Mouse (Mus musculus) midbrain, embryonic 13.5 days (tissue): ENCODE results near the gene Rack1. TPM values are rescaled to one million over a fixed set of nuclear protein-coding genes. Genes with fewer than 3 reads are reported as not detected.
A peak's percentile ranks its signal among the peaks of the same experiment; 100 is the strongest.
"Not testable (repeated sequence)": the region's sequence is repeated elsewhere in the genome, so short reads cannot be mapped to it uniquely, and the experiment has no call there.

Experiments used
- ATAC-seq: fragments of 200-750 bp; cut with Nextera tagmentation; 2 replicates; pipeline ENCODE4 v1.8.0; 2017; ENCODE audit warnings: mild to moderate bottlenecking, moderate TSS enrichment, moderate library complexity
- H3K27ac ChIP-seq: fragments of 300-500 bp; sonication (generic); 2 replicates; pipeline ENCODE4 v1.5.1; 2015; ENCODE audit warnings: inconsistent platforms, mild to moderate bottlenecking, moderate library complexity
- H3K27me3 ChIP-seq: fragments of 300-500 bp; sonication (generic); 2 replicates; pipeline ENCODE4 v1.6.1; 2015; ENCODE audit warnings: mild to moderate bottlenecking, inconsistent platforms
- H3K36me3 ChIP-seq: fragments of 300-500 bp; sonication (generic); 2 replicates; pipeline ENCODE4 v1.6.1; 2015; ENCODE audit warnings: mild to moderate bottlenecking, inconsistent platforms
- H3K4me1 ChIP-seq: fragments of 300-500 bp; sonication (generic); replicated peaks from 2 replicates; pipeline ENCODE4 v1.6.1; 2015; ENCODE audit warnings: inconsistent platforms
- H3K4me2 ChIP-seq: fragments of 300-500 bp; sonication (generic); replicated peaks from 2 replicates; pipeline ENCODE4 v1.6.1; 2015; ENCODE audit warnings: moderate library complexity, mild to moderate bottlenecking, inconsistent platforms
- H3K4me3 ChIP-seq: fragments of 300-500 bp; sonication (generic); replicated peaks from 2 replicates; pipeline ENCODE4 v1.5.1; 2015; ENCODE audit warnings: mild to moderate bottlenecking, inconsistent platforms
- H3K9ac ChIP-seq: fragments of 300-500 bp; sonication (generic); replicated peaks from 2 replicates; pipeline ENCODE4 v1.6.1; 2015; ENCODE audit warnings: mild to moderate bottlenecking, inconsistent platforms
- H3K9me3 ChIP-seq: fragments of 300-500 bp; sonication (generic); 2 replicates; pipeline ENCODE4 v1.6.1; 2016; ENCODE audit warnings: mild to moderate bottlenecking, inconsistent platforms
- WGBS: fragments of 180-500 bp; shearing (Covaris S2); methylation state at CpG from one replicate; pipeline ENCODE4 v1.1.7; 2015; 5-methylcytosine and 5-hydroxymethylcytosine counted together
- polyA plus RNA-seq: library from polyadenylated mRNA; unstranded; fragments of >200 nt; fragmentation: Nextera tagmentation; extraction: Ambion mirVana; gene quantifications from 2 replicates; pipeline ENCODE4 v1.2.1, GENCODE M21; 2015

Gene Rack1
- polyA plus RNA-seq, 1 experiment from 2014 or later, result 472 TPM

DNA sequence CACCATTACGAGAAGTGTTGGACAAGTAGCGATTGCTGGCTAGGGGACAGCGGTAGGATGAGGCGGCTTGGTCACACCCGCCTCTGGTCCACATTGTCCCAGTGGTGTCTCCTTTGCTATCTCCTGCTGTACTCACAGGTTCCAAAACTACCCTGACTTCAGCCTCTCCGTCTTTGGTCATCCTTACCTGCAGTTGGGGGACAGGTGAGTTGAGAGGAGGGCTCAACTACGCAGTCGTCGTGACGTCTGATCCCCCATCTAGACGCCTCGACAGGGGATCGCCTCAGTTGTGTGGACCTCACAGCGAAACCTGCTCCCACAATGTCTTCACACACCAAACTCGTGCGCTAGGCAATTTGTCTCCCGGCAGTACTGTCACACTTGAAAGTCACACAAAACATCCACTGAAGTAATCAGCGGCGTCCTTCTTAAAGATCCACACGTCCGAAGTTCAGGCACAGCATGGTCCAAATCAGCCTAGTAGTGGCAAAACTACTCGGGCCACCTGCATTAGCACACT, 24.2 kb downstream of the Rack1 start:
- 5% methylated on average over 22 of the region's 22 CpGs for WGBS
- ATAC-seq, result no peak

DNA sequence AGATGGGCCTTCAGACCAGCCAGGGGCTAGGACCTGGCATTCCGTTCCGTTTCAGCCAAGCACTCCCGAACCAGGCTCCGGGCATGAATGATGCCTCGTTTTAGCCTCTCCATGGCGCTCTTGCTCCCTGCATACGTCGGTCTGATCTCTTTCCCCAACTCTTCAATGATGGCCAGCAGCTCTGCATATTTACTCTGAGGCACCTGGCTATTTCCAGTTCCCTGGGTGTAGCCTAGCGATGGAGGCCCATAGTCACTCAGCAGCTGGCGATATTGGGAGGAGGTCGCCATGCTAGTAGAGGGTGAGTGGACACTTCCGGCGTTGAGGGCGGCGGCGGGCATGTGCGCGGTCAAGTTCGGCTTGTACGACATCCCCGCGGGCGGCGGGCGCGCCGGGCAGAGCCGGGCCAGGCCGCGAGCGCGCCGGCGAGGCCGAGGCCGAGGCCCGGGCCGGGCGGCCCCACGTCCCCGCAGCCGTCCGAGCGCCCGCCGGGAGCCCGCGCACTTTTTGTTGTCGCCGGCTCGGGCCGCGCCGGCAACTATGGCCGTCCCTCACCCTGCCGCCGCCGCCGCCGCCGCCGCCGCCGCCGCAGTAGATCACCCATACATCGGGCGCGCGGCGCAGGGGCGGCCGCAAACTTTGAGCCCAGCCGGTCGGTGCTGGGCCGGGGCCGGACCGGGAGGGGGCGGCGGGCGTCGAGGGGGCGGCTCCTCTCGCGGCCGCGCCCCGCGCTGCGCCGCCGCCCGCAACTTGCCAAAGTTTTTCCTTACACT, 26.0 kb downstream of the Rack1 start, which contains the start of the genes Trim7 and Gm12184:
Gene Trim7 (plus strand): TSS at position 162 of the 773 bp plus-strand sequence.
Gene Gm12184 (minus strand): TSS at position 677 of the 773 bp plus-strand sequence.
- peak; percentile 86 for ATAC-seq
- H3K36me3 ChIP-seq, result not testable (repeated sequence)

More for the DNA sequence above, 24.2 kb downstream of the Rack1 start:
- Histone ChIP-seq H3K4me2 (peak overlapping the region; percentile 54), H3K9me3 (no peaks in the 10 kb centered on the region), H3K27ac (no peak overlapping the region), H3K36me3 (no peaks in the 10 kb centered on the region), H3K9ac (peak overlapping the region; percentile 28; the same call in 1 of the 2 replicates), H3K4me1 (peaks cover 23% of the 10 kb centered on the region), H3K4me3 (peak overlapping the region; percentile 38), H3K27me3 (peaks cover 34% of the 10 kb centered on the region)

DNA sequence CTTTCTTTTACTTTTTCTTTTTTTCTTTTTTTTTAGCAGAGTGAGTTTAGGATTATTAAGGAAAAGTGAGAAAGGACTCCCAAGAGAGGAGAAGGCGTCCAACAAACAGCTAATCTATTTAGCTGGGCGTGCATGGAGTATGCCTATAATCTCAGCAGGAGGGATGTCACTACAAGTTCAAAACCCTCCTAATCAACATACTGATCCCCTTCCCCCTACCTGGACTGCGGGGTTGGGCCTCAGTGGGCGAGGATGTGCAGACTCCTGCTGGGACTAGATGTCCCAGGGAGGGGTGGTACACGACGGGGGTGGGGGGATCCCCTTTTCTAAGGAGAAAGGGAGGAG, 26.6 kb downstream of the Rack1 start:
- ATAC-seq, result peak; percentile 35; the same call in 1 of the 2 replicates
- 1% methylated on average over 6 of the region's 6 CpGs for WGBS
- Histone ChIP-seq H3K9me3 (no peaks in the 10 kb centered on the region), H3K9ac (peak overlapping the region; percentile 41; the same call in 1 of the 2 replicates), H3K4me2 (peak overlapping the region; percentile 56), H3K27me3 (peaks cover 35% of the 10 kb centered on the region), H3K4me3 (peak overlapping the region; percentile 46), H3K27ac (no peak overlapping the region; the same call in 1 of the 2 replicates), H3K36me3 (no peaks in the 10 kb centered on the region), H3K4me1 (peaks cover 23% of the 10 kb centered on the region)

More for the DNA sequence above, 26.0 kb downstream of the Rack1 start, which contains the start of the genes Trim7 and Gm12184:
- peaks cover 23% of the 10 kb centered on the region for H3K4me1 ChIP-seq
- peak within 1 kb of the TSS; percentile 41; the same call in 1 of the 2 replicates for H3K9ac ChIP-seq
- peaks cover 37% of the 10 kb centered on the region for H3K27me3 ChIP-seq
- not testable (repeated sequence) for H3K9me3 ChIP-seq
- H3K27ac ChIP-seq, result peak within 1 kb of the TSS; percentile 47; the same call in 1 of the 2 replicates
- peak within 1 kb of the TSS; percentile 46 for H3K4me3 ChIP-seq
- peak within 1 kb of the TSS; percentile 56 for H3K4me2 ChIP-seq
- WGBS, result under 1% methylated on average over 53 of the region's 92 CpGs

DNA sequence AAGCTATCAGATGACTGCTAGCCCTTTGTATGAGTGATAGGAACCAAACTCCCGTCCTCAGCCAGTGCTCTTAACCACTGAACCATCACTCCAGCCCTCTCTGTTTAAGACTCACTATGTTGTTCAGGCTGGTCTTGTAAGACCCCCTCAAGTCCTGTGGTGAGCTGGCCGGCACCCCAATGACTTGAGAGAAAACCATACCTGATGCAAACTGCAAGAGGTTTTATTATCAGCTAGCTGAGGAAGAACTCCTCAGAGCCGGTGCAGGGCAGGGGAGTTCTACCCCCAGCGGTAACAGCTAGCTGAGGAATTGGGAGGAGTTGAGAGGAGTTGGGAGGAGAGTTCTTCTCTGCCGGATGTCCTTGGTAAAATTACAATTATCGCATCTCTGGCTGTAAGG, 27.8 kb downstream of the Rack1 start:
- Histone ChIP-seq H3K27ac (no peak overlapping the region), H3K4me3 (no peak overlapping the region), H3K4me2 (no peak overlapping the region), H3K4me1 (peaks cover 23% of the 10 kb centered on the region), H3K9me3 (no peaks in the 10 kb centered on the region), H3K9ac (no peak overlapping the region), H3K36me3 (no peaks in the 10 kb centered on the region), H3K27me3 (peaks cover 26% of the 10 kb centered on the region)
- no peak for ATAC-seq
- WGBS, result 70% methylated on average over 6 of the region's 6 CpGs

DNA sequence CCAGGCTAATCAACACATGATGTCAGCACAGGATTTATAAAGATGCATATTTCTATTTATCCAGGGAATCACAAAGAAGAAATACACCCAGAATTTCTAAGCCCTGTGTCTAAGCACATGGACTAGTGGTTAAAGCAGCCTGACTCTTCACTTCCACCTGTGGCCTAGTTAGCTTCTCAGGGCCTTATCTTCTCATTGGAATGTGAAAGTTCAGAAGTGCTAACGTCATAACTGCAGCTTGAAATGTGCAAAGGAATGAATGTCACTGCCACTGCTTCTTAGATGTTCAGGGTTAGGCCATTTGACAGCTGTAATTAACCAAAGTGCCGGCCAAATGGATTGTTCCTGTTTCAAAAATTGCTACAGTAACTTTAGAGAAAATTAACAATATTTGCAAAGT, 30.1 kb downstream of the Rack1 start:
- H3K36me3 ChIP-seq, result no peaks in the 10 kb centered on the region
- H3K27me3 ChIP-seq, result peaks cover 12% of the 10 kb centered on the region; the same call in 1 of the 2 replicates
- no peak overlapping the region for H3K9ac ChIP-seq
- ATAC-seq, result no peak
- WGBS, result 77% methylated on average over 2 of the region's 2 CpGs
- no peaks in the 10 kb centered on the region for H3K9me3 ChIP-seq
- H3K4me3 ChIP-seq, result no peak overlapping the region
- H3K4me2 ChIP-seq, result no peak overlapping the region
- peaks cover 10% of the 10 kb centered on the region for H3K4me1 ChIP-seq
- H3K27ac ChIP-seq, result no peak overlapping the region

DNA sequence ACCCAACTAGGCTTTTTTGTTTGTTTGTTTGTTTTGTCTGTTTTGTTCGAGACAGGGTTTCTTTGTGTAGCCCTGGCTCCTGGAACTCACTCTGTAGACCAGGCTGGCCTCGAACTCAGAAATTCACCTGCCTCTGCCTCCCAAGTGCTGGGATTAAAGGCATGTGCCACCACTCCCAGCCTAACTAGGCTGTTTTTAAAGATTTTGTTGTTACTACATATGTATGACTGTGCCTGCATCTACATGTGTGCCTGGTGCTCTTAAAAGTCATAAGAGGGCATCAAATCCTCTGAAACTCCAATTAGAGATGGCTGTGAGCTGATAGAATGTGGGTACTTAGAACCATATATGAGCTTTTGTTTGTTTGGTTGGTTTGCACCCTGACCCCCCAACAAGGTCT, 31.1 kb downstream of the Rack1 start:
- no peak overlapping the region for H3K27ac ChIP-seq
- ATAC-seq, result no peak
- H3K4me3 ChIP-seq, result no peak overlapping the region
- H3K9ac ChIP-seq, result no peak overlapping the region
- no peaks in the 10 kb centered on the region for H3K36me3 ChIP-seq
- peaks cover 10% of the 10 kb centered on the region for H3K4me1 ChIP-seq
- no peaks in the 10 kb centered on the region for H3K9me3 ChIP-seq
- no peak overlapping the region for H3K4me2 ChIP-seq
- 68% methylated on average over 2 of the region's 2 CpGs for WGBS
- H3K27me3 ChIP-seq, result peaks cover 22% of the 10 kb centered on the region

DNA sequence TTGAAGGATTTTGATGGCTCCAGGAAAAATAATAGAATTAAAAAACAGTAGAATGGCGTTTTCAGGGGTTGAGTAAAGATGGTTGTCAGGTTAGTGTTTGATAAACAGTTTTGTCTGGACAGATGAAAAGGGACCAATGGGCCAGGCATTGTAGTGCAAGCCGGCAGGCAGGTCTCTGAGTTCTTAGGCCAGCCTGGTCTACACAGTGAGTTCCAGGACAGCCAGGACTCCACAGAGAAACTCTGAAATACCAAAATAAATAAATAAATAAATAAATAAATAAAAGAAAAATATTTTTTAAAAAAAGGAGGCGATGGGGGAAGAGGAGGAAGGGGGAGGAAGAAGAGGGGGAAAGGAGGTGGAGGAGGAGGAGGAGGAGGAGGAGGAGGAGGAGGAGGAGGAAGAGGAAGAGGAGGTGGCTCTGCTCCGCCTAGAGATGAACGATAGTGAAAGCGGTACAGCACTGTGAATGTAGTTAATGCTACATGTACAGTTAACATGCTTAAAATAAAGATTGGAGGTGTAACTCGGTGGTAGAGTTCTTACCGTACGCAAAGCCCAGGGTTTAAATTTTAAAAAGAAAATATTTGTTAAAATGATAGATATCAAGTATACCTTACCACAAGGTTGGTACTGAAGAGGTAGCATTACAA, 33.1 kb downstream of the Rack1 start:
- no peaks in the 10 kb centered on the region for H3K36me3 ChIP-seq
- peaks cover 25% of the 10 kb centered on the region for H3K27me3 ChIP-seq
- no peak overlapping the region for H3K27ac ChIP-seq
- no peak overlapping the region for H3K9ac ChIP-seq
- H3K9me3 ChIP-seq, result no peaks in the 10 kb centered on the region
- WGBS, result 43% methylated on average over 9 of the region's 9 CpGs
- H3K4me1 ChIP-seq, result peaks cover 9% of the 10 kb centered on the region
- peak overlapping the region; percentile 59; the same call in 1 of the 2 replicates for H3K4me2 ChIP-seq
- H3K4me3 ChIP-seq, result peak overlapping the region; percentile 49
- 0 out of 2 replicates have a peak, but pooled peaks have one; percentile 0 for ATAC-seq

DNA sequence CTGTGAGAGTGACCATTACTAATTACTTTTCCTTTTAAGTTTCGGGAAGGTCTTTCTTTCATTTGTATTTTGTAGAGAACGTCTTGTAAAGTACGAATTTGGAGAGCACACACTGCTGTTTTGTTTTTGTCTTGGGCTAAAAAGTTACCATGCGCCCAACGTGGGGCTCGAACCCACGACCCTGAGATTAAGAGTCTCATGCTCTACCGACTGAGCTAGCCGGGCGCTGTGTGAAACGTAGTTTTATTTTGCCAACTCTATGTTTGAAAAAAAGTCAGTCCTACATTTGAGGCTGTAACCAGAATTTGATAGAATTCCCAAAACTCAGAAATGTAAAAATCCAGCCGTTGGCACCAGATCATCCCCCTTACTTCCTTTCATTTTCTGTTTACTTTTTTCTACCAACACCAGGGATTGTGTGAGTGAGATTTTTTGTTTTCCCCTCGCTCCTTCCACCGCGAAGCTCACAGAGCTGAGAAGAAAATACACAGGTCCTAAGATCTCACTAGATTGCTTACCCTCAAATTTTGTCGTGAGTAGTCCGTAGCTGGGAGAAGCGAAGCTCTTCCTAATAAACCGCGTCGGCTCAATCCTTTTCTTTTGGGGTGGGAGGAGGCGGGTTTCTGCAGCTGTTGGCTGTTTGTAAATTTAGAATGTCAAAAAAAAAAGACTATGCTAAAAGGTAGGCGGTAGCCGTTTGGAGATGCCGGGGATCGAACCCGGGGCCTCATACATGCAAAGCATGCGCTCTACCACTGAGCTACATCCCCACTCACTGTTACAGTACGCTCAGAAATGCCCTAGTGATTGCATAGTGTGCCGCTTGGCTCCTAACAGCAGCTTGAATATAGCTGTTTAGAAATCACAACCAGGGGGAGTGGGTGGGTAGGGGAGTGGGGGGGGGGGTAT, 33.9 kb downstream of the Rack1 start:
- WGBS, result under 1% methylated on average over 30 of the region's 30 CpGs
- H3K4me2 ChIP-seq, result peak overlapping the region; percentile 59
- H3K36me3 ChIP-seq, result no peaks in the 10 kb centered on the region
- peak overlapping the region; percentile 8; the same call in 1 of the 2 replicates for H3K27ac ChIP-seq
- peak overlapping the region; percentile 58 for H3K9ac ChIP-seq
- H3K4me1 ChIP-seq, result peaks cover 15% of the 10 kb centered on the region
- H3K9me3 ChIP-seq, result no peaks in the 10 kb centered on the region
- peak; percentile 80 for ATAC-seq
- peaks cover 25% of the 10 kb centered on the region for H3K27me3 ChIP-seq
- peak overlapping the region; percentile 49 for H3K4me3 ChIP-seq

DNA sequence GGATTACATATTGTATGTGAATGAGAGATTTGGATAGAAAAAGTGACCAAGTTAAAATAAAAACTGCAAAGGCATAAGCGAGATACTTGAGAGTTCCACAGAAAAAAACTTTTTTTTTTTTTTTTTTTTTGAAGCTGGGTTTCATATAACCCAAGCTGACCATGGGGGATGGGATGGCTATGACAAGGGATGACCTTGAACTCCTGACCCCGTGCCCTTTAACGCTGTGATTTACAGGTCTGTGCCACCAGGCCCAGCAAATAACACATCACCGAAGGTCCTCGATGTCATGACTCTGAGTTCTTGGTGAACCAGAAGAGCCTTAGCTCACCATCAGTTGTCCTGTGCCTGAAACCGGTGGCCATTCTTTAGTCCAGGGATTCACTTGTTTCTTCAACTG, 35.8 kb downstream of the Rack1 start:
- 76% methylated on average over 6 of the region's 6 CpGs for WGBS

DNA sequence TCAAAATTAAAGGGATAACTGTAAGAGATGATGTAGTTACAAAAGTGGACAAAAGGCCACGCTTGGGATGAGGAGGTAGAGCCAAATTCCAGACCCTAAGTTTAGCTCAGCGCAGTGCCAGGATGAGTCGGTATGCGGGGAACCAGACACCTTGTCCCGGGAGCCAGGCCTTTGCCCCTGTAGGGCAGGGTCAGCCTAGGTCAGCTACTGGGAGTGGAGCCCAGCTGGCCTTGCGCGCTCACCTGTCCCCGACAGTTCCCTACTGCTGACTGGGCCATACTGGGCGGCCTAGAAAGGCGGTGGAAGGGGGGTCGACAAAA, 36.8 kb downstream of the Rack1 start:
- peak overlapping the region; percentile 79 for H3K9ac ChIP-seq
- peak overlapping the region; percentile 87 for H3K4me2 ChIP-seq
- peaks cover 15% of the 10 kb centered on the region for H3K4me1 ChIP-seq
- H3K36me3 ChIP-seq, result no peaks in the 10 kb centered on the region
- H3K9me3 ChIP-seq, result no peaks in the 10 kb centered on the region
- no peak overlapping the region for H3K27ac ChIP-seq
- H3K27me3 ChIP-seq, result peaks cover 40% of the 10 kb centered on the region
- peak overlapping the region; percentile 88 for H3K4me3 ChIP-seq
- ATAC-seq, result peak; percentile 44; the same call in 1 of the 2 replicates
- WGBS, result 7% methylated on average over 11 of the region's 11 CpGs

More for the DNA sequence above, 35.8 kb downstream of the Rack1 start:
- no peak for ATAC-seq
- Histone ChIP-seq H3K27me3 (peaks cover 37% of the 10 kb centered on the region), H3K4me3 (no peak overlapping the region), H3K4me1 (peaks cover 15% of the 10 kb centered on the region), H3K27ac (no peak overlapping the region), H3K9me3 (no peaks in the 10 kb centered on the region), H3K4me2 (no peak overlapping the region), H3K9ac (no peak overlapping the region), H3K36me3 (no peaks in the 10 kb centered on the region)
